Mouse (Mus musculus) bone marrow macrophage, adult 2 months (primary cell): Measurements from ENCODE around the gene Etv5.

Experiments
- CTCF ChIP-seq: IDR thresholded peaks from 2 replicates; pipeline ENCODE4 v1.5.1; 2012; ENCODE audit warnings: low read depth, mild to moderate bottlenecking, low read length, moderate library complexity
- POLR2A ChIP-seq: IDR thresholded peaks from 2 replicates; pipeline ENCODE4 v1.6.1; 2012; ENCODE audit warnings: mild to moderate bottlenecking, low read depth, low read length, borderline replicate concordance

DNA sequence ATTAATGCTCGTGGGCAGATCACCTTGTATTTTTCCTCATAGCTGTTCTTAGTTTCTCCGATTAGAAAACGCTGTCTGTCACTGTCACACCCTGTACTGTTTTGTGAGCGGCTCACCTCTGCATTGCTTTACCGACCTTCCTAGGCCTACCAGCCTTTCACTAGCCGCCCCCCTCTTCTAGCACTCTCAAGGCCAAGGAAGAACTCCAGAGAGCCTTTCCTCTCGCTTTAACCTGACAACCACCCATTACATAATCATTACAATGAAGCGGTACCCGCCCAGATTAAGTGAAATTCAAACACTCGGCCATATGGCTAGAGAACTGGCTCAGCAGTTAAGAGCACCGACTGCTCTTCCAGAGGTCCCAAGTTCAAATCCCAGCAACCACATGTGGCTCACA lies 41.2 kb downstream of the Etv5 start:
- no peak for TF ChIP-seq POLR2A
- no peak for TF ChIP-seq CTCF
